Mouse (Mus musculus): ENCODE results near the gene Nlrp9b.

DNA sequence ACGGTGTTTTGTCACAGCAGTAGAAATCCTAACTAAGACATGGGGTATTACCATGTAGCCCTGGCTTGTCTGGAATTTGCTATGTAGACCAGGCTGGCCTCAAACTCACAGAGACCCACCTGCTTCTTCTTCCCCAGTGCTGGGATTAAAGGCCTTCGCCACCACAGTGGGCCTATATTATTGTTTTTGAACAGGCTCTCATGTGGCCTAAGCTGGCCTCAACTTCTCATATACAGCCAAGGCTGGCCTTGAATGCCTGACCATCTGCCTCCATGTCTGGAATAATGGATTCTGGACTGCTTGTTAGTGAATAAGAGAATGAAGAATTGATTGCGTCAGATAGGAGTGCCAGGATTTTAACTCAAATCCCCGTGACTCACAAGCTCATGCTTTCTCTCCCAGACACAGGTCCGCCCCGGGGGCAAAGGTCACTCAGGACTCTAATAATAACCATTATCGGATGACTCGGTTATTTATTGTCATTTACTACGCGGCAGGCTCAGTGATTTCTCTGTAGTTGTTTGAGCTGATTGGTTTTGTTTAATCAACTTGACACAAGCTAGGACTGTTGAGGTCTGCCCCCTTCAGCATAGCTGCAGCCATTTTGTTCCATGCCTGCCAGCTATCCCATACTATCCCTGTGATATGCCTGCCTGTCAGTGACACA is 38.8 kb upstream of the Nlrp9b start:
- no peak for TF ChIP-seq CTCF (IDR thresholded peaks at IDR 0.05; ENCODE audit: low read depth)
- TF ChIP-seq EP300 (IDR thresholded peaks at IDR 0.05; ENCODE audit: low read depth) = no peak

Data from liver, postnatal 0 days (tissue).